Mouse (Mus musculus) CH12.LX (cell line): ENCODE results near the gene Rbfox1. TPM values are rescaled to one million over a fixed set of nuclear protein-coding genes. Genes with fewer than 3 reads are reported as not detected.

Source experiments
- DNase-seq: peaks from one replicate; pipeline ENCODE4 v3.0.0-alpha.2; 2013; ENCODE audit errors: extremely low read depth
- H3K27ac ChIP-seq: 2 replicates; pipeline ENCODE4 v1.5.1; 2012; ENCODE audit warnings: low read depth, mild to moderate bottlenecking, control low read depth, moderate library complexity; ENCODE audit not compliant: insufficient read depth
- H3K27me3 ChIP-seq: replicated peaks from 2 replicates; pipeline ENCODE3; 2012; ENCODE audit warnings: inconsistent platforms
- H3K36me3 ChIP-seq, 2 experiments: replicated peaks in 1 of 2; 2 replicates each; pipeline versions ENCODE3 to v1.6.1; 2012; ENCODE audit warnings: inconsistent platforms in 1 of 2, low read length in 1 of 2, mild to moderate bottlenecking in 1 of 2, mixed read lengths in 1 of 2, moderate library complexity in 1 of 2; ENCODE audit not compliant: control insufficient read depth in 1 of 2, insufficient read depth in 1 of 2
- H3K4me1 ChIP-seq, 2 experiments: 2 replicates each; pipeline ENCODE4 v1.6.1; 2012; ENCODE audit warnings: inconsistent platforms in 1 of 2, moderate library complexity in 1 of 2; ENCODE audit not compliant: insufficient read depth in 2 of 2, control insufficient read depth in 1 of 2
- H3K4me2 ChIP-seq: 2 replicates; pipeline ENCODE4 v1.6.1; 2012; ENCODE audit warnings: low read depth, mild to moderate bottlenecking, control low read depth; ENCODE audit not compliant: poor library complexity, insufficient read depth, severe bottlenecking
- H3K4me3 ChIP-seq, 3 experiments: fragments of 150-350 bp in 1 of 3; sonication (generic) in 1 of 3; replicated peaks in 1 of 3; 2 replicates each; pipeline versions ENCODE3 to v1.5.1; 2011 to 2012; ENCODE audit warnings: low read depth in 2 of 3, low read length in 2 of 3, mild to moderate bottlenecking in 2 of 3, moderate library complexity in 2 of 3, control low read depth in 1 of 3, improper control_type of control experiment in 1 of 3, inconsistent platforms in 1 of 3, mixed read lengths in 1 of 3; ENCODE audit not compliant: poor library complexity in 1 of 3
- H3K79me2 ChIP-seq: replicated peaks from 2 replicates; pipeline ENCODE4 v1.6.1; 2012; ENCODE audit warnings: mild to moderate bottlenecking, moderate library complexity; ENCODE audit not compliant: control insufficient read depth, poor library complexity, insufficient read depth, severe bottlenecking; ENCODE audit errors: extremely low read depth
- H3K9ac ChIP-seq: 2 replicates; pipeline ENCODE4 v1.6.1; 2012; ENCODE audit warnings: low read depth, mild to moderate bottlenecking, control low read depth, moderate library complexity; ENCODE audit not compliant: insufficient read depth
- H3K9me3 ChIP-seq: replicated peaks from 2 replicates; pipeline ENCODE3; 2012; ENCODE audit warnings: low read length, inconsistent platforms, mixed read lengths
- BHLHE40 ChIP-seq: IDR thresholded peaks from 2 replicates; pipeline ENCODE4 v1.6.1; 2011; ENCODE audit warnings: mild to moderate bottlenecking, low read depth, low read length, improper control_type of control experiment
- CHD2 ChIP-seq: IDR thresholded peaks from 2 replicates; pipeline ENCODE4 v1.6.1; 2011; ENCODE audit warnings: low read length, improper control_type of control experiment
- CTCF ChIP-seq, 2 experiments: IDR thresholded peaks in 1 of 2; conservative IDR thresholded peaks in 1 of 2; 2 replicates each; pipeline ENCODE4 v1.5.1; 2011 to 2012; ENCODE audit warnings: low read depth in 2 of 2, low read length in 2 of 2, improper control_type of control experiment in 1 of 2, inconsistent platforms in 1 of 2, mild to moderate bottlenecking in 1 of 2, moderate library complexity in 1 of 2
- E2F4 ChIP-seq: IDR thresholded peaks from 2 replicates; pipeline ENCODE4 v1.6.1; 2011; ENCODE audit warnings: low read depth, low read length, improper control_type of control experiment; ENCODE audit not compliant: insufficient replicate concordance
- ELF1 ChIP-seq: IDR thresholded peaks from 2 replicates; pipeline ENCODE4 v1.6.1; 2014; ENCODE audit warnings: low read depth, mild to moderate bottlenecking, inconsistent platforms, low read length, improper control_type of control experiment
- EP300 ChIP-seq: IDR thresholded peaks from 2 replicates; pipeline ENCODE4 v1.6.1; 2011; ENCODE audit warnings: low read length, improper control_type of control experiment
- GABPA ChIP-seq: IDR thresholded peaks from 2 replicates; pipeline ENCODE4 v1.6.1; 2012; ENCODE audit warnings: low read depth, low read length, improper control_type of control experiment, inconsistent platforms; ENCODE audit not compliant: insufficient replicate concordance
- HCFC1 ChIP-seq: IDR thresholded peaks from 2 replicates; pipeline ENCODE4 v1.6.1; 2012; ENCODE audit warnings: low read depth, mild to moderate bottlenecking, inconsistent platforms, low read length, improper control_type of control experiment
- IRF4 ChIP-seq: IDR thresholded peaks from 2 replicates; pipeline ENCODE4 v1.6.1; 2014; ENCODE audit warnings: low read depth, mild to moderate bottlenecking, inconsistent platforms, low read length, improper control_type of control experiment
- JUND ChIP-seq: conservative IDR thresholded peaks from 2 replicates; pipeline ENCODE4 v1.6.1; 2011; ENCODE audit warnings: low read depth, low read length, improper control_type of control experiment
- MAFK ChIP-seq: IDR thresholded peaks from 2 replicates; pipeline ENCODE4 v1.6.1; 2011; ENCODE audit warnings: low read length, improper control_type of control experiment; ENCODE audit not compliant: insufficient replicate concordance
- MAX ChIP-seq: IDR thresholded peaks from 2 replicates; pipeline ENCODE4 v1.6.1; 2011; ENCODE audit warnings: low read length, improper control_type of control experiment
- MAZ ChIP-seq: IDR thresholded peaks from 2 replicates; pipeline ENCODE4 v1.6.1; 2012; ENCODE audit warnings: low read depth, mild to moderate bottlenecking, inconsistent platforms, low read length, improper control_type of control experiment, moderate library complexity
- MEF2A ChIP-seq: IDR thresholded peaks from 2 replicates; pipeline ENCODE4 v1.6.1; 2014; ENCODE audit warnings: low read depth, mild to moderate bottlenecking, inconsistent platforms, low read length, improper control_type of control experiment, borderline replicate concordance
- NELFE ChIP-seq: IDR thresholded peaks from 2 replicates; pipeline ENCODE4 v1.6.1; 2011; ENCODE audit warnings: low read depth, low read length, improper control_type of control experiment
- NRF1 ChIP-seq: IDR thresholded peaks from 2 replicates; pipeline ENCODE4 v1.6.1; 2014; ENCODE audit warnings: low read depth, mild to moderate bottlenecking, inconsistent platforms, low read length, improper control_type of control experiment, moderate library complexity
- POLR2A ChIP-seq: IDR thresholded peaks from 2 replicates; pipeline ENCODE4 v1.6.1; 2011; ENCODE audit warnings: low read depth, mild to moderate bottlenecking, improper control_type of control experiment, low read length
- POLR2AphosphoS2 ChIP-seq: IDR thresholded peaks from 2 replicates; pipeline ENCODE4 v1.6.1; 2011; ENCODE audit warnings: low read depth, low read length, improper control_type of control experiment
- RAD21 ChIP-seq: IDR thresholded peaks from 2 replicates; pipeline ENCODE4 v1.6.1; 2011; ENCODE audit warnings: low read depth, mild to moderate bottlenecking, low read length, improper control_type of control experiment, moderate library complexity
- SIN3A ChIP-seq: IDR thresholded peaks from 2 replicates; pipeline ENCODE4 v1.6.1; 2012; ENCODE audit warnings: low read length, improper control_type of control experiment, inconsistent platforms
- SMC3 ChIP-seq: IDR thresholded peaks from 2 replicates; pipeline ENCODE4 v1.6.1; 2011; ENCODE audit warnings: low read depth, low read length, improper control_type of control experiment
- TBP ChIP-seq: conservative IDR thresholded peaks from 2 replicates; pipeline ENCODE4 v1.6.1; 2011; ENCODE audit warnings: low read depth, low read length, improper control_type of control experiment
- UBTF ChIP-seq: IDR thresholded peaks from 2 replicates; pipeline ENCODE4 v1.6.1; 2012; ENCODE audit warnings: low read depth, mild to moderate bottlenecking, inconsistent platforms, low read length, improper control_type of control experiment, moderate library complexity
- USF1 ChIP-seq: IDR thresholded peaks from 2 replicates; pipeline ENCODE4 v1.6.1; 2014; ENCODE audit warnings: low read depth, mild to moderate bottlenecking, inconsistent platforms, low read length, improper control_type of control experiment
- USF2 ChIP-seq: conservative IDR thresholded peaks from 2 replicates; pipeline ENCODE4 v1.6.1; 2011; ENCODE audit warnings: low read depth, low read length, improper control_type of control experiment
- ZKSCAN1 ChIP-seq: IDR thresholded peaks from 2 replicates; pipeline ENCODE4 v1.6.1; 2012; ENCODE audit warnings: low read depth, inconsistent platforms, low read length, improper control_type of control experiment, borderline replicate concordance
- ZMIZ1 ChIP-seq: IDR thresholded peaks from 2 replicates; pipeline ENCODE4 v1.6.1; 2012; ENCODE audit warnings: low read depth, mild to moderate bottlenecking, inconsistent platforms, low read length, improper control_type of control experiment
- ZNF384 ChIP-seq: IDR thresholded peaks from 2 replicates; pipeline ENCODE4 v1.6.1; 2012; ENCODE audit warnings: low read depth, low read length, improper control_type of control experiment, inconsistent platforms
- dilution Hi-C: fragments of 300-500 bp; cut with MboI; formaldehyde crosslinking; loops from 2 replicates; pipeline ENCODE4 v1.14.3; 2020; ENCODE audit warnings: low sequenced_read_pairs; ENCODE audit not compliant: extremely low pct_unique_long_range_greater_than_20kb, extremely low pct_ligation_motif_present
- in situ Hi-C: fragments of 300-500 bp; cut with MboI; formaldehyde crosslinking; loops from 3 replicates; pipeline ENCODE4 v1.14.3; 2019; ENCODE audit warnings: low sequenced_read_pairs, low pct_ligation_motif_present, low pct_unique_long_range_greater_than_20kb, mixed read lengths
- polyA plus RNA-seq: library from polyadenylated mRNA; unstranded; fragments of >175 nt; gene quantifications from 2 replicates; pipeline ENCODE4 v1.2.1, GENCODE M21; 2012; ENCODE audit warnings: low read depth; ENCODE audit not compliant: insufficient read length
- total RNA-seq, 2 experiments: library from RNA; depleted of rRNA; stranded (reverse); fragments of 300-350 nt in 1 of 2; fragments of >200 nt in 1 of 2; gene quantifications; 2 replicates each; pipeline ENCODE4 v1.2.3; 2012 to 2014

The Rbfox1 gene
- total and polyA plus RNA-seq, 3 experiments = not detected

DNA sequence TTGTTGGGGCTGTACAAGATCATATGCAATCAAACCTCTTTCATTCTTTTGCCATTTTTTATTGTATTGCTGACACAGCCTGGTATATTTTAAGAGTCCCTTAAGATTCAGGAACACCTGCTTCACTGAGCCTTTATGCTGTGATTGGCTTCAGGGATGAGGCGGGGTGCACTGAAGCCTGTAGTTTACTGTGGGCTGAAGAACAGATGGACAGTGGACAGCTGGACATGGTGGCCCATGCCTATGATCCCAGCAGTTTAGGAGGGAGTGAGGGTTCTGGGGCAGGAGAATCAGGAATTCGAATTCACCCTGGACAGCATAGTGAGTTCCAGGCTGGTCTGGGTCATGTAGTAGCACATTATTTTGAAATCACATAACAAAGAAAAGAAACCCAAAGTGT, 1198.8 kb downstream of the Rbfox1 start:
- no peak for DNase-seq
- Histone ChIP-seq H3K79me2 (no peaks in the 10 kb centered on the region), H3K4me2 (no peak overlapping the region), H3K27ac (no peak overlapping the region), H3K4me1 (no peaks in the 10 kb centered on the region), H3K36me3 (no peaks in the 10 kb centered on the region), H3K27me3 (no peaks in the 10 kb centered on the region), H3K9ac (no peak overlapping the region), H3K9me3 (peaks cover 79% of the 10 kb centered on the region), H3K4me3 (no peak overlapping the region)
- TF ChIP-seq MAFK = no peak
- TF ChIP-seq NELFE = no peak
- no peak for TF ChIP-seq SIN3A
- no peak for TF ChIP-seq POLR2A
- no peak for TF ChIP-seq MAX
- dilution Hi-C loops (no loop called here), in situ Hi-C loops (no loop called here)

DNA sequence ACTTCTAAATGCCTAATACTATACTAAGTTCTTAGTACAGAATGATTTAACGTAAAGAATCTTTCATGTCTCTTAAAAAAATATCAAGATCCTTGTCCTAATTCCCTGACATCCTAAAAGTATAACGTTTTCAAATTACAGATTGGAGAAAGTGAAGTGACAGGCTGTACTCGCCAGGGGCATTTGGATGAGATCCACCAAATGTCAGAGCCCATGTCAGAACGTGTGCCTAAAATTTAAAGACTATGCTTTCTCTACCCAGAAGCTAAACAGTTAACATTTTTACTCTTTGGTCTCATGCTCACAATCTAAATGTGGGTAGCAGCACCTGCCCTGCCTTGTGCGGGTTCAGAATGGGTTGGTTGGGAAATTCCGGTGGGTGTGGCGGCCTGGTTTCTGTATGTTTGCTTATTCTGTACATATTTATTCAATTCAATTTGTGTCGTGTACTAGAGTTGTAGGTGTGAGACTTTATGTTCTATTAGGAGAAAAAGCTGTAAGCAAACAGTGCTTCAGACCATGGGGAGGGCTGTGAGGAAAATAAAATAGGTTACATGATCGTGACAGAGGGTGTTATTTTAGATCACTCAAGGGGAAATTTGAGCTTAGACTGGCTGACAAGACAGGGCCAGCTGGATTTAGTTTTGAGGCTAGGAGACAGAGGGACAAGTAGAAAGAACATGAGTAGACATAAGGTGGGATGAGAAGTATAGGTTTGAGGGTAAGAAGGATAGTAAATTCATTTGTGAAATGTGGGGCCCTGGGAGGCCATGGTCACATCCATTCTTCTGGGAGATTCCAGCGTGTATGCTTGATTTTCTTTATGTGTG, 1203.7 kb downstream of the Rbfox1 start:
- H3K9me3 ChIP-seq = peaks cover 64% of the 10 kb centered on the region
- in situ Hi-C loops = no loop called here
- no peak for DNase-seq

DNA sequence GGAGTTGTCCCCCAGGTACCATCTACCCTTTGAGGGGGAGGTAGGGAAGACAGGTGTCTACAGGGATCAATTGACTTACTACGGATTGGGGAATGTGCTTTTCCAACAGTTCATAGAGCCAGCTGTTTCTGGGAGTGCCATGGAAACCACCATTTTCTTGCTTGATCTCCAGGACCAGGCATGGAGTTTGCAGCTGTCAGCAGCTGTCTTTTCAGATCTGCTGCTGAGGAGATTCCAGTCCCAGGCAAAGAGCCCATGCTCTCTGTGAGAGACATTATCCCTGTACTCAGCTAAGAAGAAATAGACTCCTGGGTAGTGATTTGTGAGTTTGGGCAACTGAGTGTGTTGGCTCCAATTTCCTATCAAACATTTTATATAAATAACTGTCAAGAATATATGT, 1204.3 kb downstream of the Rbfox1 start:
- no peak overlapping the region for H3K4me2 ChIP-seq
- TF ChIP-seq USF1 (no peak), ZMIZ1 (no peak), HCFC1 (no peak), UBTF (no peak), ELF1 (no peak), GABPA (no peak), E2F4 (no peak), RAD21 (no peak), JUND (no peak), TBP (no peak), BHLHE40 (no peak), USF2 (no peak), POLR2AphosphoS2 (no peak), MEF2A (no peak), MAZ (no peak)

More for the DNA sequence above, 1203.7 kb downstream of the Rbfox1 start:
- Histone ChIP-seq H3K4me3 (no peak overlapping the region), H3K36me3 (no peaks in the 10 kb centered on the region), H3K27ac (no peak overlapping the region), H3K9ac (no peak overlapping the region), H3K27me3 (no peaks in the 10 kb centered on the region), H3K4me1 (no peaks in the 10 kb centered on the region), H3K4me2 (no peak overlapping the region), H3K79me2 (no peaks in the 10 kb centered on the region)
- TF ChIP-seq NRF1 = no peak
- no peak for TF ChIP-seq BHLHE40
- TF ChIP-seq MAZ = no peak
- TF ChIP-seq ZKSCAN1 = no peak
- TF ChIP-seq CTCF (conservative IDR thresholded peaks at IDR 0.05 in 1 of 2, IDR thresholded peaks at IDR 0.05 in 1 of 2; ENCODE audit: low read depth in 2 of 2, low read length in 2 of 2) = no peak
- no peak for TF ChIP-seq SMC3
- TF ChIP-seq MAX = no peak
- no peak for TF ChIP-seq CHD2
- TF ChIP-seq EP300 = no peak
- no peak for TF ChIP-seq E2F4
- no peak for TF ChIP-seq ZNF384
- TF ChIP-seq MEF2A = no peak
- TF ChIP-seq IRF4 = no peak
- TF ChIP-seq GABPA = no peak
- TF ChIP-seq NELFE = no peak
- dilution Hi-C loops = no loop called here

More for the DNA sequence above, 1204.3 kb downstream of the Rbfox1 start:
- peaks cover 64% of the 10 kb centered on the region for H3K9me3 ChIP-seq
- no peaks in the 10 kb centered on the region for H3K4me1 ChIP-seq
- no peaks in the 10 kb centered on the region for H3K79me2 ChIP-seq
- DNase-seq = no peak
- H3K36me3 ChIP-seq = no peaks in the 10 kb centered on the region
- H3K4me3 ChIP-seq = no peak overlapping the region
- in situ Hi-C loops = no loop called here
- no peak overlapping the region for H3K9ac ChIP-seq
- H3K27me3 ChIP-seq = no peaks in the 10 kb centered on the region
- dilution Hi-C loops = no loop called here
- no peak overlapping the region for H3K27ac ChIP-seq
